Mouse (Mus musculus): Measurements from ENCODE around the gene Slc2a13. TPM values are rescaled to one million over a fixed set of nuclear protein-coding genes. Genes with fewer than 3 reads are reported as not detected.

Slc2a13 gene
- 2.0 and 2.3 TPM in 2 replicates for polyA plus RNA-seq (2014; fragmentation: Nextera tagmentation; extraction: Ambion mirVana)

DNA sequence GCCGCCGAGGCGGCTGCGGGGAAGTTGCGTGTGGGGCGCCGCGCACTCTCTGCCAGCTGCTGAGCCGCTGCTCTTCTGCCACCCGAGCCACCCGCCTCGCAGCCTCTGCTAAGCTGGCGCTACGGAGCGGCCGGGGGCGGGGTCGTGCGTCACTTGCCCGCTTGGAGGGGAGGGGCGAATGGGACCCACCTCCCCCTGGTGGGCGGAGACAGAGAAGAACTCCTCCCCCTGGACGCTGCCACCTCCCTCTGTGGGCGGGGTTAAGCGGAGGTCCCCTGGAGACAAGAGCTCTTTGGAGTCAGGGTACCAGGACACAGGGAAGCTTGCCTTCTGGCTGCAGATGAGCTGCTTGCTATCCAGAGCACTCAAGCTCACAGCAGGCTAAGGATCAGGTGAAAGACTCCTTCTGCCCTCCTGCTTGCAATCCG lies at the start of gene Slc2a13:
Slc2a13 (minus strand) TSS at position 151 of the 428 bp plus-strand sequence.
- H3K9ac ChIP-seq (ENCODE audit: low read length) = peak within 1 kb of the TSS; percentile 77
- no peaks in the 10 kb centered on the region for H3K36me3 ChIP-seq (ENCODE audit: control insufficient read depth, insufficient read depth, low read length)
- H3K9me3 ChIP-seq (ENCODE audit: control insufficient read depth, low read length) = no peaks in the 10 kb centered on the region
- 0 out of 2 replicates have a peak within 1 kb of the TSS, but pooled peaks have one; percentile 6 for H3K27ac ChIP-seq (ENCODE audit: low read depth, low read length)
- H3K4me2 ChIP-seq (ENCODE audit: low read depth, low read length, severe bottlenecking) = peak within 1 kb of the TSS; percentile 98
- under 1% methylated on average over 26 of the region's 26 CpGs for WGBS
- ATAC-seq (replicated peaks; ENCODE audit: low FRiP score) = peak; percentile 98
- DNase-seq (ENCODE audit: low spot score) = peak; percentile 98
- H3K4me1 ChIP-seq (replicated peaks; ENCODE audit: control insufficient read depth, insufficient read depth, low read length) = no peaks in the 10 kb centered on the region
- H3K4me3 ChIP-seq (ENCODE audit: low read depth, low read length) = peak within 1 kb of the TSS; percentile 67
- H3K27me3 ChIP-seq (ENCODE audit: control insufficient read depth, insufficient read depth, low read length) = peaks cover 12% of the 10 kb centered on the region

- no peaks in the 10 kb centered on the region for H3K27me3 ChIP-seq (ENCODE audit: control insufficient read depth, insufficient read depth, low read length)
- H3K4me3 ChIP-seq (ENCODE audit: low read depth, low read length) = no peak overlapping the region
- no peak overlapping the region for H3K9ac ChIP-seq (ENCODE audit: low read length)
- H3K4me2 ChIP-seq (ENCODE audit: low read depth, low read length, severe bottlenecking) = no peak overlapping the region
- DNase-seq (ENCODE audit: low spot score) (no peak), ATAC-seq (replicated peaks; ENCODE audit: low FRiP score) (no peak)
- no peak overlapping the region for H3K27ac ChIP-seq (ENCODE audit: low read depth, low read length)
- H3K36me3 ChIP-seq (ENCODE audit: control insufficient read depth, insufficient read depth, low read length) = no peaks in the 10 kb centered on the region
- no peaks in the 10 kb centered on the region for H3K9me3 ChIP-seq (ENCODE audit: control insufficient read depth, low read length)
- 91% methylated on average over 12 of the region's 12 CpGs for WGBS
- H3K4me1 ChIP-seq (replicated peaks; ENCODE audit: control insufficient read depth, insufficient read depth, low read length) = no peaks in the 10 kb centered on the region
These were observed 43.0 kb upstream of the Slc2a13 start for GRCm38 (mm10) chr15:91616016-91616415.

DNA sequence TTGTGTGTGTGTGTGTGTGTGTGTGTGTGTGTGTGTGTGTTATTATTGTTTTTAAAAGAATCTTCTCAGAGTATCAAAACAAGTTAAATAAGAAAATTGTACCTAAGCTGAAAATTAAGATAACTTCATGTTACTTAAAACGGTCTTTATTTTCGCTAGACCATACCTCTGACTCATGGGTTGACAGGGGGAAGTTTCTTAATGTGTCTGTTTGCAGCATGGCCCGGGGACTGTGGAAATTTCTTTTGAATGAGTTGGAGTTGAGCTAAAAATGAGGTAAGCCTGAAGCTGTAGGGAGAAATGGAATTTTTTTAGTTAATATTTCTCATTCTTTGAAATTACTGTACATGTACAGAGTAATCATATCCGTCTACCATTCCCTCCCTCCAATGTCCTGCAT lies 42.5 kb upstream of the Slc2a13 start:
- Histone ChIP-seq H3K4me2 (ENCODE audit: low read depth, low read length, severe bottlenecking) (no peak overlapping the region), H3K27me3 (ENCODE audit: control insufficient read depth, insufficient read depth, low read length) (no peaks in the 10 kb centered on the region), H3K9ac (ENCODE audit: low read length) (no peak overlapping the region), H3K4me1 (replicated peaks; ENCODE audit: control insufficient read depth, insufficient read depth, low read length) (no peaks in the 10 kb centered on the region), H3K9me3 (ENCODE audit: control insufficient read depth, low read length) (no peaks in the 10 kb centered on the region), H3K4me3 (ENCODE audit: low read depth, low read length) (no peak overlapping the region), H3K27ac (ENCODE audit: low read depth, low read length) (no peak overlapping the region), H3K36me3 (ENCODE audit: control insufficient read depth, insufficient read depth, low read length) (no peaks in the 10 kb centered on the region)
- 92% methylated on average over 4 of the region's 4 CpGs for WGBS
- DNase-seq (ENCODE audit: low spot score) (no peak), ATAC-seq (replicated peaks; ENCODE audit: low FRiP score) (no peak)

DNA sequence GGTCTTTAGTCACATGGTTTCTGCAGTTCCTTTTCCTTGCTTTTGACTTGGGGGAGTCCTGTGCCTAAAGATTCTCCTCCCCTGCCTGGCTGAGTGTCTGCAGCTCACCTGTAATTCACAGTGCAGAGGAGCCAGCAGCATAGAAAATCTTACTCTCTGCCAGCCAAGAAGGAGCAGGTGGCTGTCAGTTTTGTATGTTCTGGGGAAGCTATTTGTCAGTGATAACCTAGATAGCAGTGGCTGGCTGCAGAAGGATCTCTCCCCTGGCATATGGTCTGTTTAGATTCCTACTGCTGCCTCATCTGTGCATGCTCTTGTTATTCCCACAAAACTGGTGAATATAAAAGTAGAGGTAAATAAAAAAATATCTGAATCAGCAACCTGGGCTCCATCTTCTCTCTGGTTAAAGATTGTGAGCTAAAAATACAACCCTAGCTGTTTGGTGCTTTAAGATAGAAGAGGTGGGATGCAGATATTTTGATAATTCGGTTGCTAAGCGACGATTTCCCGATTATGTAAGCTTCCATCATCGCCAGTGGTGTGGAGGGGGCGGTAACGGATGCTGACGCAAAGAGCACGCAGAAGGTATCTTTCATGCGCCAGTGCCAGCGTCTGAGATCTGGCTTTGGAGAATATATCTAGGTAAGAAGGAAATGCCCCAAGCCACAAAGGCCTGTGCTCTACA lies 41.1 kb upstream of the Slc2a13 start:
- H3K9me3 ChIP-seq (ENCODE audit: control insufficient read depth, low read length) = no peaks in the 10 kb centered on the region
- no peak overlapping the region for H3K9ac ChIP-seq (ENCODE audit: low read length)
- H3K27me3 ChIP-seq (ENCODE audit: control insufficient read depth, insufficient read depth, low read length) = no peaks in the 10 kb centered on the region
- no peaks in the 10 kb centered on the region for H3K4me1 ChIP-seq (replicated peaks; ENCODE audit: control insufficient read depth, insufficient read depth, low read length)
- H3K4me2 ChIP-seq (ENCODE audit: low read depth, low read length, severe bottlenecking) = no peak overlapping the region
- ATAC-seq (replicated peaks; ENCODE audit: low FRiP score) (no peak), DNase-seq (ENCODE audit: low spot score) (no peak)
- 92% methylated on average over 11 of the region's 11 CpGs for WGBS
- no peak overlapping the region for H3K27ac ChIP-seq (ENCODE audit: low read depth, low read length)
- H3K36me3 ChIP-seq (ENCODE audit: control insufficient read depth, insufficient read depth, low read length) = no peaks in the 10 kb centered on the region
- H3K4me3 ChIP-seq (ENCODE audit: low read depth, low read length) = no peak overlapping the region

GRCm38 (mm10) chr15:91609713-91610112 lies 36.7 kb upstream of the Slc2a13 start:
- Histone ChIP-seq H3K27me3 (ENCODE audit: control insufficient read depth, insufficient read depth, low read length) (no peaks in the 10 kb centered on the region), H3K27ac (ENCODE audit: low read depth, low read length) (no peak overlapping the region), H3K9ac (ENCODE audit: low read length) (no peak overlapping the region), H3K4me3 (ENCODE audit: low read depth, low read length) (no peak overlapping the region), H3K36me3 (ENCODE audit: control insufficient read depth, insufficient read depth, low read length) (no peaks in the 10 kb centered on the region), H3K4me1 (replicated peaks; ENCODE audit: control insufficient read depth, insufficient read depth, low read length) (no peaks in the 10 kb centered on the region), H3K9me3 (ENCODE audit: control insufficient read depth, low read length) (no peaks in the 10 kb centered on the region), H3K4me2 (ENCODE audit: low read depth, low read length, severe bottlenecking) (no peak overlapping the region)
- WGBS = 31% methylated on average over 8 of the region's 8 CpGs
- DNase-seq (ENCODE audit: low spot score) (peak; percentile 69), ATAC-seq (replicated peaks; ENCODE audit: low FRiP score) (no peak)

DNA sequence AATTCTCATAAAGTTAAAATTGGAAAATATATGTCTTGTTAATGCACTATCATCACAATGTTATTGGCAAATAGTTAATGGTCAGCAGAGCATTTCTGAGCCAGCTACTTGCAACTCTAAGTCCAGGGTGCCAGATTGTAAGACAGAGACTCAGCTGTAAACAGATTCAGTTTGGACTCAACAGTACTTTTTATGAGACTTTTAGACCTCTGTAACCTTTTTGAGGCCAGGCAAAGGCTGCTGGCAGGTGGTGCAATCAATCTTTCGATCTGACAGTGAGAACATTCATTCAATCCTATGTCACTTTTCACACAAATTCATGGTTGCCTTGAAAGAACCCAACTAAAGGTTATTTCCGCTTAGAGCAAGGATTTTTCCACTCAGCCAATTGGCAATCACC lies 35.8 kb upstream of the Slc2a13 start:
- no peak overlapping the region for H3K4me2 ChIP-seq (ENCODE audit: low read depth, low read length, severe bottlenecking)
- ATAC-seq (replicated peaks; ENCODE audit: low FRiP score) (no peak), DNase-seq (ENCODE audit: low spot score) (no peak)
- H3K27ac ChIP-seq (ENCODE audit: low read depth, low read length) = no peak overlapping the region
- no peak overlapping the region for H3K4me3 ChIP-seq (ENCODE audit: low read depth, low read length)
- H3K36me3 ChIP-seq (ENCODE audit: control insufficient read depth, insufficient read depth, low read length) = no peaks in the 10 kb centered on the region
- no peaks in the 10 kb centered on the region for H3K9me3 ChIP-seq (ENCODE audit: control insufficient read depth, low read length)
- no peak overlapping the region for H3K9ac ChIP-seq (ENCODE audit: low read length)
- no peaks in the 10 kb centered on the region for H3K4me1 ChIP-seq (replicated peaks; ENCODE audit: control insufficient read depth, insufficient read depth, low read length)
- H3K27me3 ChIP-seq (ENCODE audit: control insufficient read depth, insufficient read depth, low read length) = no peaks in the 10 kb centered on the region
- 87% methylated on average over 2 of the region's 2 CpGs for WGBS

- no peaks in the 10 kb centered on the region for H3K36me3 ChIP-seq (ENCODE audit: control insufficient read depth, insufficient read depth, low read length)
- DNase-seq (ENCODE audit: low spot score) (no peak), ATAC-seq (replicated peaks; ENCODE audit: low FRiP score) (no peak)
- H3K4me2 ChIP-seq (ENCODE audit: low read depth, low read length, severe bottlenecking) = no peak overlapping the region
- H3K9ac ChIP-seq (ENCODE audit: low read length) = no peak overlapping the region
- no peaks in the 10 kb centered on the region for H3K27me3 ChIP-seq (ENCODE audit: control insufficient read depth, insufficient read depth, low read length)
- no peak overlapping the region for H3K4me3 ChIP-seq (ENCODE audit: low read depth, low read length)
- WGBS = 87% methylated on average over 7 of the region's 7 CpGs
- no peak overlapping the region for H3K27ac ChIP-seq (ENCODE audit: low read depth, low read length)
- H3K4me1 ChIP-seq (replicated peaks; ENCODE audit: control insufficient read depth, insufficient read depth, low read length) = no peaks in the 10 kb centered on the region
- H3K9me3 ChIP-seq (ENCODE audit: control insufficient read depth, low read length) = no peaks in the 10 kb centered on the region
These were observed 28.1 kb upstream of the Slc2a13 start for GRCm38 (mm10) chr15:91601197-91601596.

- DNase-seq (ENCODE audit: low spot score) = no peak
- H3K27me3 ChIP-seq (ENCODE audit: control insufficient read depth, insufficient read depth, low read length) = no peaks in the 10 kb centered on the region
- no peak overlapping the region for H3K4me3 ChIP-seq (ENCODE audit: low read depth, low read length)
- no peak for ATAC-seq (replicated peaks; ENCODE audit: low FRiP score)
- no peak overlapping the region for H3K27ac ChIP-seq (ENCODE audit: low read depth, low read length)
- no peaks in the 10 kb centered on the region for H3K36me3 ChIP-seq (ENCODE audit: control insufficient read depth, insufficient read depth, low read length)
- no peak overlapping the region for H3K4me2 ChIP-seq (ENCODE audit: low read depth, low read length, severe bottlenecking)
- no peaks in the 10 kb centered on the region for H3K9me3 ChIP-seq (ENCODE audit: control insufficient read depth, low read length)
- H3K4me1 ChIP-seq (replicated peaks; ENCODE audit: control insufficient read depth, insufficient read depth, low read length) = no peaks in the 10 kb centered on the region
- WGBS = 84% methylated on average over 5 of the region's 5 CpGs
- no peak overlapping the region for H3K9ac ChIP-seq (ENCODE audit: low read length)
These were observed 24.2 kb upstream of the Slc2a13 start for GRCm38 (mm10) chr15:91597290-91597689.

DNA sequence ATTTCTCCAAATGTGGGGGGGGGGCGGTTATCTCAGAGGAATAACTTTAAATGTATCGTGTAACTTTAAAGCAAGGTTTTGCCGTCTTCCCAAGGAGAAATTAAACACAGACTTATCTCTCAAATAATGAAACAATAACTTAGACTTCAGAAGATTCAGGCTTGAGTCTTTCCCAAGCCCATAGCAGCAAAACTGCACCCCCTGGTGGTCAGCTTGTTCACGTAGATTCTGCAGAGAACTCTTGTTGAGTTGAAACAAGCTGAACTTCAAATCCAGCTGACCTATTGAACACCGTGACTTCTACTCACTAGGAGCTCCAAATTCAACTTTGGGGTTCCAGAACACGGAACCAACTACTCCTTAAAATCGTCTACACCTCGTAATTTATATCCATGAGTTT lies 1.4 kb upstream of the Slc2a13 start:
- H3K4me1 ChIP-seq (replicated peaks; ENCODE audit: control insufficient read depth, insufficient read depth, low read length) = no peaks in the 10 kb centered on the region
- H3K9me3 ChIP-seq (ENCODE audit: control insufficient read depth, low read length) = no peaks in the 10 kb centered on the region
- no peak overlapping the region for H3K27ac ChIP-seq (ENCODE audit: low read depth, low read length)
- no peak overlapping the region for H3K4me3 ChIP-seq (ENCODE audit: low read depth, low read length)
- DNase-seq (ENCODE audit: low spot score) (peak; percentile 85), ATAC-seq (replicated peaks; ENCODE audit: low FRiP score) (no peak)
- WGBS = 35% methylated on average over 8 of the region's 8 CpGs
- H3K27me3 ChIP-seq (ENCODE audit: control insufficient read depth, insufficient read depth, low read length) = peaks cover 12% of the 10 kb centered on the region
- no peaks in the 10 kb centered on the region for H3K36me3 ChIP-seq (ENCODE audit: control insufficient read depth, insufficient read depth, low read length)
- H3K4me2 ChIP-seq (ENCODE audit: low read depth, low read length, severe bottlenecking) = no peak overlapping the region
- H3K9ac ChIP-seq (ENCODE audit: low read length) = no peak overlapping the region

Measured in forebrain, embryonic 11.5 days (tissue).